Mouse (Mus musculus) forebrain, embryonic 14.5 days (tissue): ENCODE results near the gene Card10. TPM values are rescaled to one million over a fixed set of nuclear protein-coding genes. Genes with fewer than 3 reads are reported as not detected.

Experiments
- ATAC-seq: fragments of 200-750 bp; cut with Nextera tagmentation; 2 replicates; pipeline ENCODE4 v1.8.0; 2017; ENCODE audit warnings: mild to moderate bottlenecking, moderate library complexity
- DNase-seq: peaks from one replicate; pipeline ENCODE4 v3.0.0-alpha.2; 2015; ENCODE audit warnings: low spot score
- H3K27ac ChIP-seq: fragments of 300-500 bp; sonication (generic); 2 replicates; pipeline ENCODE4 v1.5.1; 2014; ENCODE audit warnings: low read depth, mild to moderate bottlenecking, control low read depth, low read length, moderate library complexity
- H3K27me3 ChIP-seq: fragments of 300-500 bp; sonication (generic); replicated peaks from 2 replicates; pipeline ENCODE4 v1.6.1; 2014; ENCODE audit warnings: low read length, control low read depth, mixed read lengths; ENCODE audit not compliant: control insufficient read depth, insufficient read depth
- H3K36me3 ChIP-seq: fragments of 300-500 bp; sonication (generic); 2 replicates; pipeline ENCODE4 v1.6.1; 2014; ENCODE audit warnings: low read length, control low read depth; ENCODE audit not compliant: control insufficient read depth, insufficient read depth
- H3K4me1 ChIP-seq: fragments of 300-500 bp; sonication (generic); 2 replicates; pipeline ENCODE4 v1.6.1; 2014; ENCODE audit warnings: antibody characterized with exemption, low read length, control low read depth; ENCODE audit not compliant: control insufficient read depth, insufficient read depth
- H3K4me2 ChIP-seq: fragments of 300-500 bp; sonication (generic); 2 replicates; pipeline ENCODE4 v1.6.1; 2014; ENCODE audit warnings: mild to moderate bottlenecking, control low read depth, low read length
- H3K4me3 ChIP-seq: fragments of 300-500 bp; sonication (generic); 2 replicates; pipeline ENCODE4 v1.5.1; 2014; ENCODE audit warnings: low read depth, low read length, control low read depth
- H3K9ac ChIP-seq: fragments of 300-500 bp; sonication (generic); 2 replicates; pipeline ENCODE4 v1.6.1; 2014; ENCODE audit warnings: mild to moderate bottlenecking, low read length, control low read depth, moderate library complexity
- H3K9me3 ChIP-seq: fragments of 300-500 bp; sonication (generic); replicated peaks from 2 replicates; pipeline ENCODE4 v1.6.1; 2016; ENCODE audit warnings: low read length, control low read depth, mixed read lengths; ENCODE audit not compliant: control insufficient read depth
- WGBS: fragments of 180-500 bp; shearing (Covaris S2); extraction: QIAGEN DNeasy Blood & Tissue Kit; methylation state at CpG from one replicate; pipeline ENCODE4 v1.1.7; 2014; 5-methylcytosine and 5-hydroxymethylcytosine counted together
- polyA plus RNA-seq: library from polyadenylated mRNA; unstranded; fragments of >200 nt; fragmentation: Nextera tagmentation; extraction: Ambion mirVana; gene quantifications from 2 replicates; pipeline ENCODE4 v1.2.1, GENCODE M21; 2014

Card10 gene
- polyA plus RNA-seq, 1 experiment from 2014 or later, result 1.1 TPM

GRCm38 (mm10) chr15:78830742-78831719 lies 28.2 kb upstream of the Card10 start:
- ATAC-seq (no peak), DNase-seq (no peak)
- whole genome bisulfite sequencing, result 53% methylated on average over 10 of the region's 10 CpGs
- Histone ChIP-seq H3K4me1 (no peaks in the 10 kb centered on the region; the same call in 1 of the 2 replicates), H3K9me3 (no peaks in the 10 kb centered on the region), H3K27me3 (peaks cover 11% of the 10 kb centered on the region; the same call in 1 of the 2 replicates), H3K9ac (no peak overlapping the region), H3K4me3 (no peak overlapping the region), H3K36me3 (no peaks in the 10 kb centered on the region), H3K4me2 (no peak overlapping the region), H3K27ac (no peak overlapping the region)

GRCm38 (mm10) chr15:78829636-78830035 lies 26.8 kb upstream of the Card10 start:
- Histone ChIP-seq H3K4me1 (no peaks in the 10 kb centered on the region), H3K4me2 (no peak overlapping the region), H3K27me3 (peaks cover 11% of the 10 kb centered on the region; the same call in 1 of the 2 replicates), H3K27ac (no peak overlapping the region), H3K4me3 (no peak overlapping the region), H3K36me3 (no peaks in the 10 kb centered on the region), H3K9me3 (no peaks in the 10 kb centered on the region), H3K9ac (no peak overlapping the region)
- WGBS, result 94% methylated on average over 1 of the region's 1 CpGs
- no peak for DNase-seq
- no peak for ATAC-seq

- no peaks in the 10 kb centered on the region for H3K9me3 ChIP-seq
- no peaks in the 10 kb centered on the region for H3K4me1 ChIP-seq
- no peak overlapping the region for H3K4me2 ChIP-seq
- H3K9ac ChIP-seq, result no peak overlapping the region; the same call in 1 of the 2 replicates
- H3K27me3 ChIP-seq, result peaks cover 11% of the 10 kb centered on the region; the same call in 1 of the 2 replicates
- no peak overlapping the region for H3K4me3 ChIP-seq
- no peak overlapping the region for H3K27ac ChIP-seq
- 16% methylated on average over 5 of the region's 5 CpGs for WGBS
- H3K36me3 ChIP-seq, result no peaks in the 10 kb centered on the region
- ATAC-seq (no peak), DNase-seq (no peak)
Measured at GRCm38 (mm10) chr15:78828315-78828714, 25.5 kb upstream of the Card10 start.

GRCm38 (mm10) chr15:78826213-78827204 lies 23.7 kb upstream of the Card10 start:
- H3K9me3 ChIP-seq, result no peaks in the 10 kb centered on the region
- no peaks in the 10 kb centered on the region for H3K4me1 ChIP-seq
- DNase-seq, result peak; percentile 90
- no peaks in the 10 kb centered on the region for H3K36me3 ChIP-seq
- peaks cover 11% of the 10 kb centered on the region; the same call in 1 of the 2 replicates for H3K27me3 ChIP-seq
- H3K4me2 ChIP-seq, result no peak overlapping the region
- WGBS, result 26% methylated on average over 28 of the region's 28 CpGs
- no peak overlapping the region for H3K4me3 ChIP-seq
- no peak overlapping the region for H3K9ac ChIP-seq
- ATAC-seq, result peak; percentile 82
- H3K27ac ChIP-seq, result no peak overlapping the region

GRCm38 (mm10) chr15:78816074-78816391 lies 13.2 kb upstream of the Card10 start:
- 74% methylated on average over 6 of the region's 6 CpGs for WGBS
- no peak for ATAC-seq

DNA sequence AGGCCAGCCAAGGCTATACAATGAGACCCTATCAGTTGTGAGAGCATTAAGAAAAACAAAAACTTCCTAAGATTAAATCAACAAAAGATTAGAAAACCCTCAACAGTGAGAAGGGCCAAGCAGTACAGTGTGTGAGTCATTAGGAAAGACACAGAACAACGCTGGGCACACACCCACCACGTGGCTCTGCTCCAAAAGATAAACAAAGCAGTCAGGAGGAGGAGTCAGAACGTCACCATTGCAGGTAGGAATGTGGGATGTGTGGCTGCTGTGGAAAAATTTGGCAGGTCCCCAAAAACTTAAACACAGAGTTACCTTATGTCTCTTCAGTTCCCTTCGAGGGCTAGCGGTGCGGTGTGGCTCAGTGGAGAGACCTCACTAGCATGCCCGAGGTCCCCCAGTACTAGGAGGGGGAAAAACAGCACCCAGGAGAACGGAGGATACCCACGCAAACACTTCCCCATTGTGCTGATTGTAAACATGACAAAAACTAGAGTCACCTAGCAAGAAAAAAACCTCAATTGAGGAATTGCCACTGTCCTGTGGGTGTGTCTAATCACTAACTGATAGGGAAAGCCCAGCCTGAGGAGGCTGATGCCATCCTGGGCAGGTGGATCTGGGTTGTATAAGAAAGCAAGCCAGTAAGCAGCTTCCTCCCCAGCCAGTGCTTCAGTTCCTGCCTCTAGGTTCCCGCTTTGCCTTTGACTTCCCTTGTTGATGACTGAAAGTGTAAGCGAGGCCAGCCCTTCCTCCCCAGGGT lies 12.7 kb upstream of the Card10 start:
- Histone ChIP-seq H3K4me1 (no peaks in the 10 kb centered on the region), H3K4me3 (no peak overlapping the region), H3K27ac (no peak overlapping the region), H3K4me2 (no peak overlapping the region), H3K27me3 (no peaks in the 10 kb centered on the region), H3K9me3 (no peaks in the 10 kb centered on the region), H3K36me3 (no peaks in the 10 kb centered on the region), H3K9ac (no peak overlapping the region)
- DNase-seq (no peak), ATAC-seq (no peak)
- WGBS, result 52% methylated on average over 11 of the region's 11 CpGs

More at GRCm38 (mm10) chr15:78816074-78816391, 13.2 kb upstream of the Card10 start:
- Histone ChIP-seq H3K4me2 (no peak overlapping the region), H3K4me3 (no peak overlapping the region), H3K27me3 (no peaks in the 10 kb centered on the region), H3K4me1 (no peaks in the 10 kb centered on the region), H3K27ac (no peak overlapping the region), H3K36me3 (no peaks in the 10 kb centered on the region), H3K9me3 (no peaks in the 10 kb centered on the region), H3K9ac (no peak overlapping the region)
- no peak for DNase-seq

GRCm38 (mm10) chr15:78813603-78814002 lies 10.8 kb upstream of the Card10 start:
- Histone ChIP-seq H3K4me3 (no peak overlapping the region), H3K36me3 (no peaks in the 10 kb centered on the region), H3K27ac (no peak overlapping the region), H3K9me3 (no peaks in the 10 kb centered on the region), H3K4me2 (no peak overlapping the region), H3K27me3 (no peaks in the 10 kb centered on the region), H3K9ac (no peak overlapping the region), H3K4me1 (no peaks in the 10 kb centered on the region)
- no peak for ATAC-seq
- DNase-seq, result no peak
- WGBS, result 87% methylated on average over 4 of the region's 4 CpGs

DNA sequence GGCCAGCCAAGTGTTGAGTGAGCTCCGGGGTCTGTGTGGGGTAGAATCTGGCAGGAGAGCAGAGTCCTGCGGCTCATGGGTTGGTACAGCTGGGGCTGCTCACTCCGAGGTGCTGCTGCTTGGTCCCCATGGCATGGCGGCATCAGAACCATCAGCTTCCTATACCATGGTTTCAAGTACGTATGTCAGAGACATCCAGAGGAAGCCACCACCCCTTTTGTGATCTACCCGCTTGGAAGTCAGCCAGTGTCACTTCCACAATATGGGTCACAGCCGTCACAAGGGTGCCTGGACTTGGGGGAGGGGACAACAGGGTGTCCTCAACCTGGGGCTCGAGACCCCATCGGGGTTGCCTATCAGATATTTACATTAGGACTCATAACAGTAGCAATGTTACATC lies 7.3 kb upstream of the Card10 start:
- no peak overlapping the region for H3K9ac ChIP-seq
- no peak for ATAC-seq
- DNase-seq, result no peak
- H3K9me3 ChIP-seq, result no peaks in the 10 kb centered on the region
- no peaks in the 10 kb centered on the region for H3K27me3 ChIP-seq
- H3K4me3 ChIP-seq, result no peak overlapping the region
- H3K4me2 ChIP-seq, result no peak overlapping the region
- WGBS, result 76% methylated on average over 9 of the region's 9 CpGs
- no peak overlapping the region for H3K27ac ChIP-seq
- H3K4me1 ChIP-seq, result no peaks in the 10 kb centered on the region
- no peaks in the 10 kb centered on the region for H3K36me3 ChIP-seq
